Mouse (Mus musculus) large intestine, adult 2 months (tissue): ENCODE results near the gene Pak1. TPM values are rescaled to one million over a fixed set of nuclear protein-coding genes. Genes with fewer than 3 reads are reported as not detected.
"Not testable (repeated sequence)": the region's sequence is repeated elsewhere in the genome, so short reads cannot be mapped to it uniquely, and the experiment has no call there.

Source experiments
- DNase-seq: peaks from one replicate; pipeline ENCODE4 v3.0.0-alpha.2; 2012; ENCODE audit warnings: low read depth, low spot score
- WGBS: fragments of 180-500 bp; shearing (Covaris S2); methylation state at CpG from one replicate; pipeline ENCODE4 v1.1.7; 2018; 5-methylcytosine and 5-hydroxymethylcytosine counted together
- polyA plus RNA-seq: library from polyadenylated mRNA; depleted of rRNA; stranded (reverse); fragments of >200 nt; gene quantifications from 2 replicates; pipeline ENCODE4 v1.2.3, GENCODE M21; 2012

Pak1 gene
- polyA plus RNA-seq, 1 experiment: 34.3 TPM

DNA sequence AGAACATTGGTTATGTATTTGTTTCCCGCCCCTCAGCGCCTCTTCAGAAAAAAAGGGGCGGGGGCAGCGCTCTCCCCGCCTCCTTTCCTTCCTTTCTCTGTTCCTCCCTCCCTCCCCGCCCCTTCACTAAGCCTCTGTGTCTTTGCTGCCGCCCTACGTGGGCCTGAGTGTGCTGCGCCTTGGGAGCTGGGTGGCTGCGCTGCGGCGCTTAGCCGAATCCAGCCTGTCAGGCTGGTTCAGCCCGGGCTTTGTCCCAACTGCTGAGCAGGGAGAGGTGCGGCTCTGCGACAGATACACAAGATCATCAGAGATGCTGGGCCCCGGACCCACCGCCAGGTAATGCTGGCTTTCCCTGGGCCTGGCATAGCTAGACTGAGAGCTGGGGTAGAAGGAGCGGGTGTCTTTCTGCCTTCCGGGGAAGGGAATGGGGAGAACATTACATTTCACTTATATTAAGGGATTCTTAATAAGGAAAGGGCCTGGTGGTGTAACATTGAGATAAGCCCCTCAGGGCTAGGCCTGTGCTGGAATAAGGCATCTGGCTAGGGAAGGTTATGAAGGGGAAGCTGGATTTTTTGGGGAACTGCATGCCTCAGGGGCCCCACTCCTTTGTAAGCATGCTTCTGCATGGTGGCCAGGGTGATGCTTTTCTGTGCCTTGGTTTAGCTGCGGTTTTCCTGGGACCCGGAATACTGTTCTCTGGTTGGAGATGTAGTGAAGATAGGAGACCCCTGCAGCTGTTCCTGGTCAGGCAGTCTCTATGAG is 54.6 kb downstream of the Pak1 start:
- 6% methylated on average over 22 of the region's 22 CpGs for WGBS

DNA sequence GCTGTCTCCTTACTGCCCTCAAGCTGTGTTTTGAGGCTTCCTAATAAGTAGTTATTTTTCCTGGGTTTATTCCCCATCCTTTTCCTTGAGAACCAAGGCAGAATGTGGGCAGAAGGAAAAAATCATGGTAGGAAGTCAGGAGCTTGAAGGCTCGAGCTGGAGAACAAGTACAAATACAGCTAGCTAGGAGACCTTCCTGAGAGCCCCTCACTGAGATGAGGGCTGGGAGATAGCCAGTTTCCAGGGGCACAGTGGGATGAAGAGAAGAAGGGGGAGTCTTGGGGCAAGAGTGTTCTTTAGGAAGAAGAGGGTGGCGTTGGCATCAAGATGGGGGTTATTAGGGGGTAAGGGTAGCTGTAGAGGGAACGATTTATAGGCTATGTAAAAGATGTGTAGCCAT is 56.1 kb downstream of the Pak1 start:
- DNase-seq: no peak
- WGBS: 67% methylated on average over 3 of the region's 3 CpGs

More for the DNA sequence above, 54.6 kb downstream of the Pak1 start:
- DNase-seq: no peak

DNA sequence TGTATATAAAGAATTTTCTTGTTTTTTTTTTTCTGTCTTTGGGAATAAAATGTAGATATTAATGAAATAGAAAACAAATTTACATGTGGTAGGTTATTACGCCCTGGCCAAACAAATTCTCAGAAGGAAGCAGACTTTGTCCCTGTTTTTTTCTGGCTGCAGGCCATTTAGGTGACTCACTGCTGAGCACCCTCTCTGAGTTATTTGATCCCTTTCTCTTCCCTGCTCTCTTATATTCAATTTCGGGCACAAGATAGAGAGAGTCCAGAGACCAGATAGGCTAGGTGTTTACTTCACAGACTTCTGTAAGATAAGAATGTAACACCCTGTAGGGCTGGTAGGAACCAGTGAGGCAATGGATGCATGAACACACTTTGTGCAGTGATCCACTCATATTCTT is 57.2 kb downstream of the Pak1 start:
- peak; percentile 94 for DNase-seq

GRCm38 (mm10) chr7:97846539-97846938 is 58.2 kb downstream of the Pak1 start:
- DNase-seq: no peak

More for the DNA sequence above, 57.2 kb downstream of the Pak1 start:
- 22% methylated on average over 2 of the region's 2 CpGs for WGBS

GRCm38 (mm10) chr7:97849557-97849956 is 61.2 kb downstream of the Pak1 start:
- WGBS: 66% methylated on average over 3 of the region's 3 CpGs

DNA sequence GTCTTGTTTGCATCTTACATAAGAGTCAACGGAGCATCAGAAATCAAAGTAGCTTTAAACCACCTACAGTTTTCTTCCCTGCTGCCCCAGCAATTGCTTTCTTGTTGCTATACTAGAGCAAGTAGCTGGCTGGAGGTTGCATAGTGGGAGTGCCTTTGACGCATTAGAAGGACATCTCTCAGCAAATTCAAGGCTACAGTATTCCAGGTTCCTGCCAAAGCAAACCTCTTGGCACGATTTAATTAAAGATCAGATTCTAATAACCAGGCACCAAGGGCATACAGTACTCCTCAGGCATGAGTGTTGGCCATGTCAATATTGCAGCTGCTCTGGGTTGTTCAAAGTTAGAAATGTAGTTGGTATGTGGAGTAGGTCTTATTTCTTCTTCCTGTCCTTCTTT is 62.0 kb downstream of the Pak1 start:
- no peak for DNase-seq
- WGBS: 85% methylated on average over 3 of the region's 3 CpGs

More at GRCm38 (mm10) chr7:97849557-97849956, 61.2 kb downstream of the Pak1 start:
- DNase-seq: not testable (repeated sequence)

DNA sequence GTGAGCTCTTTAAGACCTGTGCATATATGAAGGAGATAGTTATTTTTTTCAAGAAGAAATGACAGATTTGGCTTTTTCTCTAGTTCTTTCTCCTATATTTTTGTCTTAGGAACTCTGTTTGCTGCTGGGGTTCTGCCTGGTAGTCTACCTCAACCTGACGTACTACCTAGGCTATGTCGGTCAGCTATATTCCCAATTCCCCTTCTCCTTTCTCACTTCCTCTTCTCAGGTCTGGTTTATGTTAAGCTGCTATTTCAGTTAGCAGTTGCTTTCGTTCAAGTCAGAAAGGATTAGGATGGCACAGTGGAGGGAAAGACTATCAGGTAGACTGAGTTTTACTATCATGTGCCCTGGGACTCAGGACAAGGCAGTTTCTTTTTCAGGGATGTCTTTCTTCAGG is 75.2 kb downstream of the Pak1 start:
- no peak for DNase-seq
- WGBS: 76% methylated on average over 3 of the region's 3 CpGs

GRCm38 (mm10) chr7:97864531-97864930 is 76.2 kb downstream of the Pak1 start:
- no peak for DNase-seq
- WGBS: 33% methylated on average over 1 of the region's 1 CpGs

- DNase-seq: no peak
- 78% methylated on average over 5 of the region's 5 CpGs for WGBS
Observed at GRCm38 (mm10) chr7:97867866-97868265, 79.5 kb downstream of the Pak1 start.

- no peak for DNase-seq
- WGBS: 96% methylated on average over 1 of the region's 1 CpGs
Observed at GRCm38 (mm10) chr7:97868766-97869165, 80.4 kb downstream of the Pak1 start.

DNA sequence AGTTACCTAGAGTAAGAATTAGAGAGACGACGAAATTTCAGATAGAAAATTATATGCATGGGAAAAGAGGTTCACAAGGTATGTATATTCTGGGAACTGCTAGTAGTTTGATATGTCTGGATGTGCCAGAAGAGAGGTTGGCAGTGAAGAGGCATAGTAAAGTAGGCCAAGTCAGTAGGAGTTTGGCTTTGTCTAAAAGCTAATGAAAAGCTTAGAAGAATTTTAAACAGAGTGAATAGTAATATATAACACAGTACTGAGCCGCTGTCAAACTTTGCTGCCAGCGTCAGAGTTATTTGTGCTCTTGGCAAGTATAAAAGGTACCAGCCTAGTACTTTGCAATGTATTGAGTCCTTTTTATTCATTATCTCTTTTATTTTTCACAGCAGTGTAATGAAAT is 84.1 kb downstream of the Pak1 start:
- 90% methylated on average over 4 of the region's 4 CpGs for WGBS
- DNase-seq: no peak

DNA sequence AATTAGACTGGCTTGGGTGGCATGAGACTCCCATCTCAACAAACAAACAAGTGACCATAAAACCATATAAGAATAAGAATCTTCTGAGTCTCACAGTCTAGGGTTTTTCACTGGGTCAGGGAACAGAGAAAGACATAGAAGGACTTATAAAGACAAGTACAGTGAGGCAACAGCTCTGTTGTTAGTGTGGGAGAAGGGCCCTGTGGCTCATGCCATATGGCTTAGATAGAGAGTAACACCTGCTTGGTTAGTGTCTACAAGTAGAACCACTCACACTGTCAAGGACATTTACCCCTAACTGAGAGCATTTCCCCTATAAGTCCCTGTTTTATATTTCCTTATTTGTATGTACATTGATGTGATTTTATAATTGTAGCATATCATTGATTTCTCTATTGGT is 85.0 kb downstream of the Pak1 start:
- DNase-seq: no peak

DNA sequence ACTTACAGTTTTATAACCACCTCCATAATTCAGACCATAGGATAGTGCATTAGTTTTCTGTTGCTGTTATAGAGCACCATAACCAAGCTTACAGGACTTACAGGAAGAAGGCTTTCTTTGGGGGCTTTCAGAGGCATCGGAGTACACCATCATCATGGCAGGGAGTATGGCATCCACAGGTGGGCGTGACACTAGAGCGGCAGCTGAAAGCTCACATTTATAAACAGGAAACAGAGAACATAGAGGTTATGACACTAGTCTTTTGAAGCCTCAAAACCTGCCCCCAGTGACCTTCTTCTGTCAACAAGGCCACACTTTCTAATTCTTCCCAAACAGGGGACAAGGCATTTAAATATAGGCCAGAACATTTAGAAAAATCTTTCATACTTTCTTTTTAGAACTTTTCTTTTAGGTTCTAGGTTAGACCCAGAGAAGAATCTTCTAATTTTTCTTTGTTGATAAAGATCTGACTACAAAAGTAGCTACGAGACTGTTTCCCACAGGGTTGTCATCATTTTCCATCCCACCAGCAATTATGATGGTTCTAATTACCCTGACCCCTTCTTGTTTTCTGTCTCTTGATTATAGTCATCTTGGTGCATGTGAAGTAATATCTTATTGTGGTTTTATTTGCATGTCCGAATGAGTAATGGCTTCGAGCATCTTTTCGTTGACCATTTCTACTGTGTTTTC is 89.7 kb downstream of the Pak1 start:
- WGBS: 84% methylated on average over 7 of the region's 7 CpGs

GRCm38 (mm10) chr7:97911646-97912045 is 123.3 kb downstream of the Pak1 start:
- 79% methylated on average over 3 of the region's 3 CpGs for WGBS
- DNase-seq: no peak

More for the DNA sequence above, 89.7 kb downstream of the Pak1 start:
- no peak for DNase-seq

GRCm38 (mm10) chr7:97914833-97915516 is 126.6 kb downstream of the Pak1 start:
- no peak for DNase-seq
- WGBS: 64% methylated on average over 2 of the region's 2 CpGs

GRCm38 (mm10) chr7:97919742-97920141 is 131.4 kb downstream of the Pak1 start, which contains the start of gene Gdpd4:
Gene Gdpd4, plus strand, starts transcription at chr7:97919955.
- 73% methylated on average over 12 of the region's 12 CpGs for WGBS
- no peak for DNase-seq

- WGBS: 6% methylated on average over 1 of the region's 1 CpGs
- no peak for DNase-seq
Observed at GRCm38 (mm10) chr7:97925819-97926218, 137.5 kb downstream of the Pak1 start.

- WGBS: 97% methylated on average over 5 of the region's 5 CpGs
- no peak for DNase-seq
Observed at GRCm38 (mm10) chr7:97926978-97927377, 138.6 kb downstream of the Pak1 start.

DNA sequence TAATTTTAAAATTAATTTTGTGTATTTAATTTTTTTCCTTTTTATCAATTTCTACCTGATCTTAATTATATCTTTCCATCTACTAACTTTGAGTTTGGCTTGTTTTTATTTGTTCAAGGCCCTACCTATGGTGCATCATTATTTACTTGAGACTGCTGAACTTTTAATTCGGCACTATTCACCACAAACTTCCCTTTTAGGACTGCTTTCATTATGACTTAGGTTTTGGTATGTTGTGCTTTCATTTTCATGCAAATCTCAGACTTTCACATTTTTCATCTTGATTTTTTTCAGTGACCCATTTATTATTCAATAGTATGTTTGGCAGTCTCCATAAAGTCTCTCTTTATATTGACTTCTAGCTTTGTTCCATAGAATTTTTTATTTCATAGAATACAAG is 156.1 kb downstream of the Pak1 start:
- WGBS: 67% methylated on average over 1 of the region's 1 CpGs
- DNase-seq: no peak
